Mouse (Mus musculus): ENCODE data around the gene Dennd5b.

DNA sequence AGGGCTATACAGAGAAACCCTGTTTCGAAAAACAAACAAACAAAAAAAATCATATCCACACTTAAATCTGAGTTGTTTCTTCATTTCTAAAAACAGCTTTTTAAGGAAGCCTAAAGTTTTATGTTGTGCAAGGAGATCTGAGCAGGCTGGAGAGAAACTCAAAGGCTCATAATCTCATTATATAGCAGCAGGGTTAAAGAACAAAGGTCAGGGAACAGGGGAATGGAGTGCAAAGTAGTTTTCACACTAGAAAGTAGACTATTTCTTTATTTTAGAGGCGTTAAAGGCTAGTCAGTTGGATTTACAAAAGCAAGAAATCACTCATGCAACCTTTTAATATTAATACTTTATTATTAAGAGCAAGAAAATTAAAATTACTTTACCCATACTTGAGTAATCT, 5.2 kb downstream of the Dennd5b start:
- TF ChIP-seq EP300 (IDR thresholded peaks at IDR 0.05; ENCODE audit: insufficient read depth, low read depth, low read length) (no peak), CTCF (IDR thresholded peaks at IDR 0.05) (no peak)
